Comparison of ENCODE assay signal across 8 mouse cellular contexts in the genomic region with DNA sequence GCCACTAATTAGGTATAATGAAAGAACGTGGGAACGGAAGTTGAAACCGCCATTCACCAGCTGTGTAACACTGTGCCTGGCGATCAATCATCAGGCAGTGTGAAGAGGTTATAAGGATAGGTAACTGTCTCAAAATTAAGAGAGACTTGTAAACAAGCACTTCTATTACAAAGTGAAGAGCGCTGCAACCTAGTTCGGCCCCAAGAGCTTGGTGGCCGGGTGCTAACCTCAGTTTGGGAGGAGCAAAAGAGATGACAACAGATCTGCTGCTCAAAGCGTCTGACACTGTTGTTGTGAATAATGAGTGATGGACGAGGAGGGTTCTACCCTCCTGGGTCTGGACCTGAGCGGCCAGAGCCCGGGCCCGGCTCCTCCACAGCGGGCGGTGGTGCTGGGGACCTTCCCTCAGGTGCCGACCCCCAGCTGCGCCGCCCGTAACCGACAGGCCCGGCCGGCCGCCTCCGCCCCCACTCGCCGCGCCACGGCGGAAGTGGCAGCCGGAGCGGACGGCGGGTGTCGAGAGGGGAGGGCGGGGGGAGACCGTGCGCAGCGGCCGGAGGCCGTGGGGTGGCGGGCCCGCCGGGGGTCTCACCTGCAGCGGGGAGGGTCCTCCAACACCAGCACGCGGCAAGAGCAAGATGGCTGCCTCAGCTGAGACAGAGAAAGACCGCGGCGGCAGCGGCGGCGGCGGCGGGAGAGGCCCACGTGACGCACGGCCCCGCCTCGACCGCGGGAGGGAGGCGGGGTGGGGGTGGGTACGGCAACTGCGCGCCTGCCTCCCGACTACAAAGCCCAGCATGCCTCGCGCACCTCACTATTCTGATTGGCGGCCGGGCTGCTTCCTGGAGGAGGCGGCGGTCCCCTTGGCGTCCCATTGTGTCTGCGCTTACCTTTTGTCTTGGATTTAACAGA. TPM values are rescaled to one million over a fixed set of nuclear protein-coding genes. Genes with fewer than 3 reads are reported as not detected.
DNase-seq lines count a peak whose midpoint lies in the region; ATAC-seq lines count a peak whose summit lies in the region.

A gene (minus strand): TSS at position 699 of the 912 bp plus-strand sequence.

- H3K27me3 ChIP-seq in hindbrain, embryonic 12.5 days: no peaks in the 10 kb centered on the region

- peak; percentile 97 for DNase-seq in Muller cell, postnatal 12 days (ENCODE audit: inconsistent ontology term)
- peak; percentile 93 for DNase-seq in cerebellum, adult 9-11 months
- peak; percentile 88 for DNase-seq in frontal cortex, postnatal 10 days (ENCODE audit: low spot score in 2 of 2)
- DNase-seq in layer of hippocampus, postnatal 14 days (ENCODE audit: low spot score in 2 of 2): peak; percentile 82 to 94
- peak; percentile 88 for DNase-seq in lung, postnatal 14 days
- peak; percentile 82 for DNase-seq in retina, adult 2 months (ENCODE audit: low read depth, low spot score)
- DNase-seq in thymus, postnatal 36 days: peak; percentile 87 to 92

- peak; percentile 94 for ATAC-seq in hindbrain, embryonic 12.5 days (ENCODE audit: low FRiP score)

- WGBS in hindbrain, embryonic 12.5 days: under 1% methylated on average over 55 of the region's 73 CpGs

- no peaks in the 10 kb centered on the region for H3K9me3 ChIP-seq in hindbrain, embryonic 12.5 days (replicated peaks)

- peak within 1 kb of the TSS; percentile 99 for H3K27ac ChIP-seq in hindbrain, embryonic 12.5 days

- H3K4me3 ChIP-seq in hindbrain, embryonic 12.5 days: peak within 1 kb of the TSS; percentile 88

- H3K4me1 ChIP-seq in hindbrain, embryonic 12.5 days: peaks cover 32% of the 10 kb centered on the region

- H3K9ac ChIP-seq in hindbrain, embryonic 12.5 days: peak within 1 kb of the TSS; percentile 97

- peak within 1 kb of the TSS; percentile 84 for H3K4me2 ChIP-seq in hindbrain, embryonic 12.5 days (replicated peaks)

- H3K36me3 ChIP-seq in hindbrain, embryonic 12.5 days: peaks cover 14% of the 10 kb centered on the region

RNA-seq across cellular contexts. Expression of the gene that starts here (rescaled TPM):
- 225 TPM in 2 replicates for polyA plus RNA-seq in hindbrain, embryonic 12.5 days (2016; fragmentation: Nextera tagmentation; extraction: Ambion mirVana)
- total RNA-seq in layer of hippocampus, postnatal 14 days (2021): 100 to 1,000 TPM in 1 of 2 experiments, 10 to 100 TPM in 1; 97.7 to 111 TPM

Comparison
In these comparisons a context has a peak if more than half of its experiments do, and no peak if none do; other contexts are left out.
1. Peak in every context shown above with its lines: DNase-seq, ATAC-seq, H3K4me3 ChIP-seq and H3K27ac ChIP-seq.